Comparison of ENCODE assay signal across 8 mouse cellular contexts in genomic region chr9:67839981-67840859, GRCm38 (mm10). TPM values are rescaled to one million over a fixed set of nuclear protein-coding genes. Genes with fewer than 3 reads are reported as not detected.
A peak's percentile ranks its signal among the peaks of the same experiment; 100 is the strongest.
DNase-seq lines count a peak whose midpoint lies in the region; ATAC-seq and TF ChIP-seq lines count a peak whose summit lies in the region.

Vps13c (plus strand) TSS chr9:67840396.

- ATAC-seq in forebrain, postnatal 0 days: peak; percentile 99
- ATAC-seq in lung, postnatal 0 days: peak; percentile 96

- 1% methylated on average over 49 of the region's 53 CpGs for WGBS in forebrain, postnatal 0 days
- WGBS in lung, postnatal 0 days: under 1% methylated on average over 50 of the region's 53 CpGs

- DNase-seq in MEL (ENCODE audit: low read depth, low spot score): peak; percentile 83
- DNase-seq in cerebellum, adult 18-20 months: peak; percentile 84 to 87
- DNase-seq in forebrain, postnatal 0 days: peak; percentile 90
- DNase-seq in heart, postnatal 4 days: peak; percentile 85
- DNase-seq in layer of hippocampus, postnatal 10 days (ENCODE audit: low spot score in 2 of 2): peak; percentile 81 to 87
- peak; percentile 90 for DNase-seq in lung, postnatal 0 days (ENCODE audit: low spot score)
- peak; percentile 65 for DNase-seq in ovary, postnatal 14 days (ENCODE audit: low spot score)
- peak; percentile 79 to 80 for DNase-seq in thymus, postnatal 10 days (ENCODE audit: low spot score in 2 of 2)

- TF ChIP-seq EP300 in MEL (IDR thresholded peaks at IDR 0.05; ENCODE audit: low read depth in 1 of 2, low read length in 2 of 2): 0 out of 4 replicates have a peak, but pooled peaks of 1 of the 2 experiments have one; percentile 6
- TF ChIP-seq EP300 in lung, postnatal 0 days (IDR thresholded peaks at IDR 0.05): no peak

- peak within 1 kb of the TSS; percentile 86 to 95 for H3K4me3 ChIP-seq in MEL (ENCODE audit: control insufficient read depth in 1 of 2, insufficient read depth in 1 of 2, low read depth in 2 of 2, low read length in 2 of 2)
- peak within 1 kb of the TSS; percentile 74 for H3K4me3 ChIP-seq in forebrain, postnatal 0 days (ENCODE audit: low read depth, low read length)
- peak within 1 kb of the TSS; percentile 92 for H3K4me3 ChIP-seq in lung, postnatal 0 days (ENCODE audit: low read depth, low read length)

- no peaks in the 10 kb centered on the region for H3K9me3 ChIP-seq in MEL (replicated peaks; ENCODE audit: insufficient read depth, low read length)
- no peaks in the 10 kb centered on the region for H3K9me3 ChIP-seq in forebrain, postnatal 0 days (ENCODE audit: low read length)
- H3K9me3 ChIP-seq in lung, postnatal 0 days (ENCODE audit: low read length): no peaks in the 10 kb centered on the region

- TF ChIP-seq RAD21 in MEL (IDR thresholded peaks at IDR 0.05; ENCODE audit: low read depth, low read length): no peak

- peak within 1 kb of the TSS; percentile 84 for H3K4me2 ChIP-seq in forebrain, postnatal 0 days (ENCODE audit: low read depth)
- peak within 1 kb of the TSS; percentile 84 for H3K4me2 ChIP-seq in lung, postnatal 0 days (replicated peaks; ENCODE audit: low read depth, low read length)

- H3K36me3 ChIP-seq in MEL (ENCODE audit: control insufficient read depth in 1 of 2, insufficient read depth in 2 of 2, low read length in 2 of 2): peaks cover 0 to 11% of the 10 kb centered on the region in 2 experiments; a peak in 2 of 4 replicates
- H3K36me3 ChIP-seq in forebrain, postnatal 0 days (ENCODE audit: insufficient read depth): no peaks in the 10 kb centered on the region
- no peaks in the 10 kb centered on the region for H3K36me3 ChIP-seq in lung, postnatal 0 days (ENCODE audit: insufficient read depth, low read length)

- H3K4me1 ChIP-seq in MEL (ENCODE audit: control insufficient read depth in 1 of 2, insufficient read depth in 2 of 2, low read length in 2 of 2): peaks cover 0 to 6% of the 10 kb centered on the region in 2 experiments; a peak in 3 of 4 replicates
- H3K4me1 ChIP-seq in forebrain, postnatal 0 days (ENCODE audit: insufficient read depth): peaks cover 14% of the 10 kb centered on the region; the same call in 1 of the 2 replicates
- H3K4me1 ChIP-seq in lung, postnatal 0 days (ENCODE audit: insufficient read depth, low read depth, low read length): peaks cover 3% of the 10 kb centered on the region; the same call in 1 of the 2 replicates

- H3K27ac ChIP-seq in MEL (ENCODE audit: control insufficient read depth, low read depth, low read length): peak within 1 kb of the TSS; percentile 57
- peak within 1 kb of the TSS; percentile 67 for H3K27ac ChIP-seq in forebrain, postnatal 0 days (ENCODE audit: low read depth, low read length)
- H3K27ac ChIP-seq in lung, postnatal 0 days (ENCODE audit: low read length): peak within 1 kb of the TSS; percentile 71; the same call in 1 of the 2 replicates

- H3K9ac ChIP-seq in MEL (ENCODE audit: control insufficient read depth, low read depth, low read length, poor library complexity, severe bottlenecking): peak within 1 kb of the TSS; percentile 80
- peak within 1 kb of the TSS; percentile 75 for H3K9ac ChIP-seq in forebrain, postnatal 0 days
- peak within 1 kb of the TSS; percentile 70 for H3K9ac ChIP-seq in lung, postnatal 0 days (replicated peaks; ENCODE audit: low read depth)

- H3K27me3 ChIP-seq in MEL (ENCODE audit: control insufficient read depth in 1 of 2, insufficient read depth in 2 of 2, low read length in 2 of 2): no peaks in the 10 kb centered on the region
- no peaks in the 10 kb centered on the region for H3K27me3 ChIP-seq in forebrain, postnatal 0 days (ENCODE audit: insufficient read depth, low read length)
- no peaks in the 10 kb centered on the region for H3K27me3 ChIP-seq in lung, postnatal 0 days (replicated peaks; ENCODE audit: insufficient read depth, low read length)

- no peak for TF ChIP-seq CTCF in MEL (IDR thresholded peaks at IDR 0.05 in 2 of 3, conservative IDR thresholded peaks at IDR 0.05 in 1 of 3; ENCODE audit: control insufficient read depth in 1 of 3, insufficient read depth in 1 of 3, low read depth in 2 of 3, low read length in 3 of 3, poor library complexity in 1 of 3, severe bottlenecking in 1 of 3)
- TF ChIP-seq CTCF in forebrain, postnatal 0 days (IDR thresholded peaks at IDR 0.05; ENCODE audit: low read depth): 0 out of 2 replicates have a peak, but pooled peaks have one; percentile 21
- TF ChIP-seq CTCF in lung, postnatal 0 days (IDR thresholded peaks at IDR 0.05): no peak; the same call in 1 of the 2 replicates

- TF ChIP-seq POLR2A in MEL (IDR thresholded peaks at IDR 0.05; ENCODE audit: control insufficient read depth in 1 of 2, insufficient read depth in 1 of 2, low read depth in 1 of 2, low read length in 2 of 2, poor library complexity in 1 of 2): peak; percentile 34 to 66; a peak in 3 of 4 replicates

- H3K79me2 ChIP-seq in MEL (ENCODE audit: control insufficient read depth, insufficient read depth, low read length, poor library complexity): peaks cover 4% of the 10 kb centered on the region; the same call in 1 of the 2 replicates

TF ChIP-seq in MEL, 35 proteins besides CTCF, POLR2A, EP300 and RAD21:
- TF ChIP-seq KAT2A (conservative IDR thresholded peaks at IDR 0.05; ENCODE audit: low read depth, low read length) (no peak), MAFK (IDR thresholded peaks at IDR 0.05; ENCODE audit: borderline replicate concordance, low read depth, low read length) (no peak), ETS1 (IDR thresholded peaks at IDR 0.05; ENCODE audit: low read depth, low read length) (no peak), E2F4 (IDR thresholded peaks at IDR 0.05; ENCODE audit: borderline replicate concordance, low read depth, low read length) (no peak), ZC3H11A (IDR thresholded peaks at IDR 0.05; ENCODE audit: low read depth, low read length) (no peak), MAZ (IDR thresholded peaks at IDR 0.05; ENCODE audit: low read depth, low read length) (peak; percentile 24; the same call in 1 of the 2 replicates), MYB (IDR thresholded peaks at IDR 0.05; ENCODE audit: low read depth, low read length) (no peak), TAL1 (IDR thresholded peaks at IDR 0.05; ENCODE audit: low read length) (no peak), ZNF384 (IDR thresholded peaks at IDR 0.05; ENCODE audit: low read depth, low read length) (no peak), MXI1 (IDR thresholded peaks at IDR 0.05; ENCODE audit: low read depth, low read length) (peak; percentile 59), SMC3 (IDR thresholded peaks at IDR 0.05; ENCODE audit: low read depth, low read length) (no peak), TBP (IDR thresholded peaks at IDR 0.05; ENCODE audit: low read depth, low read length) (no peak), JUND (IDR thresholded peaks at IDR 0.05; ENCODE audit: low read depth, low read length) (no peak), RCOR1 (IDR thresholded peaks at IDR 0.05; ENCODE audit: low read depth, low read length) (no peak), POLR2AphosphoS2 (IDR thresholded peaks at IDR 0.05; ENCODE audit: low read length) (no peak; the same call in 1 of the 2 replicates), NRF1 (IDR thresholded peaks at IDR 0.05; ENCODE audit: insufficient read depth, low read depth, low read length, poor library complexity, severe bottlenecking) (peak; percentile 73), UBTF (IDR thresholded peaks at IDR 0.05; ENCODE audit: borderline replicate concordance, insufficient read depth, low read depth, low read length) (no peak), BHLHE40 (IDR thresholded peaks at IDR 0.05; ENCODE audit: borderline replicate concordance, low read depth, low read length) (no peak), GATA1 (IDR thresholded peaks at IDR 0.05; ENCODE audit: low read depth, low read length) (no peak), ZMIZ1 (IDR thresholded peaks at IDR 0.05; ENCODE audit: low read depth, low read length) (no peak), CHD1 (IDR thresholded peaks at IDR 0.05; ENCODE audit: low read depth, low read length) (no peak), MYC (IDR thresholded peaks at IDR 0.05; ENCODE audit: low read depth, low read length) (no peak), CHD2 (IDR thresholded peaks at IDR 0.05; ENCODE audit: low read length) (no peak), ELF1 (IDR thresholded peaks at IDR 0.05; ENCODE audit: low read depth, low read length) (0 out of 2 replicates have a peak, but pooled peaks have one; percentile 11), TCF12 (IDR thresholded peaks at IDR 0.05; ENCODE audit: low read depth, low read length) (no peak), USF1 (IDR thresholded peaks at IDR 0.05; ENCODE audit: low read depth, low read length) (peak; percentile 39; the same call in 1 of the 2 replicates), ZKSCAN1 (IDR thresholded peaks at IDR 0.05; ENCODE audit: low read depth, low read length) (no peak), MAX (IDR thresholded peaks at IDR 0.05; ENCODE audit: low read length) (no peak), MEF2A (IDR thresholded peaks at IDR 0.05; ENCODE audit: extremely low read depth, insufficient replicate concordance, low read depth, low read length, poor library complexity, severe bottlenecking) (no peak), NELFE (IDR thresholded peaks at IDR 0.05; ENCODE audit: low read depth, low read length) (peak; percentile 60; the same call in 1 of the 2 replicates), HCFC1 (IDR thresholded peaks at IDR 0.05; ENCODE audit: low read depth, low read length) (peak; percentile 54), GABPA (IDR thresholded peaks at IDR 0.05; ENCODE audit: low read depth, low read length) (no peak), SIN3A (IDR thresholded peaks at IDR 0.05; ENCODE audit: low read length) (peak; percentile 35; the same call in 1 of the 2 replicates), POLR2AphosphoS5 (IDR thresholded peaks at IDR 0.05; ENCODE audit: borderline replicate concordance, low read depth, low read length) (no peak)

RNA-seq across cellular contexts. Expression of gene Vps13c, which starts in this region (rescaled TPM):
- total RNA-seq in MEL (2012; rRNA removed): 14.6 and 18.3 TPM in 2 replicates
- polyA plus RNA-seq in MEL (2012; ENCODE audit: insufficient read depth in 1 of 2, insufficient read length in 2 of 2, low read depth in 1 of 2, low replicate concordance in 2 of 2, missing spikeins in 1 of 2): 10 to 100 TPM in 1 of 2 experiments, not detected in 1; 28.3 TPM
- total RNA-seq in forebrain, postnatal 0 days (2014; rRNA removed): 20.9 and 22.9 TPM in 2 replicates
- polyA plus RNA-seq in forebrain, postnatal 0 days (2015; fragmentation: Nextera tagmentation; extraction: Ambion mirVana): 2.8 and 4.6 TPM in 2 replicates
- total RNA-seq in heart, postnatal 4 days (2021): 10 to 100 TPM; 28.9 to 30.7 TPM
- 10 to 100 TPM; 50.7 to 54.9 TPM for total RNA-seq in layer of hippocampus, postnatal 10 days (2021)
- polyA plus RNA-seq in lung, postnatal 0 days (2015; fragmentation: Nextera tagmentation; extraction: Ambion mirVana): 6.9 and 8.9 TPM in 2 replicates

Comparison
In these comparisons a context has a peak if more than half of its experiments do, and no peak if none do; other contexts are left out.
1. Peak in every context shown above with its lines: DNase-seq, ATAC-seq, H3K4me3 ChIP-seq and H3K27ac ChIP-seq.